Mouse (Mus musculus): ENCODE measurements around the gene Pde6d.
"Not testable (repeated sequence)": the region's sequence is repeated elsewhere in the genome, so short reads cannot be mapped to it uniquely, and the experiment has no call there.

The Pde6d gene

GRCm38 (mm10) chr1:86526116-86526788, 56.2 kb downstream of the Pde6d start, which contains the start of gene Ptma:
Ptma (plus strand) TSS chr1:86526726.
- DNase-seq (ENCODE audit: low spot score) = peak; percentile 100

DNA sequence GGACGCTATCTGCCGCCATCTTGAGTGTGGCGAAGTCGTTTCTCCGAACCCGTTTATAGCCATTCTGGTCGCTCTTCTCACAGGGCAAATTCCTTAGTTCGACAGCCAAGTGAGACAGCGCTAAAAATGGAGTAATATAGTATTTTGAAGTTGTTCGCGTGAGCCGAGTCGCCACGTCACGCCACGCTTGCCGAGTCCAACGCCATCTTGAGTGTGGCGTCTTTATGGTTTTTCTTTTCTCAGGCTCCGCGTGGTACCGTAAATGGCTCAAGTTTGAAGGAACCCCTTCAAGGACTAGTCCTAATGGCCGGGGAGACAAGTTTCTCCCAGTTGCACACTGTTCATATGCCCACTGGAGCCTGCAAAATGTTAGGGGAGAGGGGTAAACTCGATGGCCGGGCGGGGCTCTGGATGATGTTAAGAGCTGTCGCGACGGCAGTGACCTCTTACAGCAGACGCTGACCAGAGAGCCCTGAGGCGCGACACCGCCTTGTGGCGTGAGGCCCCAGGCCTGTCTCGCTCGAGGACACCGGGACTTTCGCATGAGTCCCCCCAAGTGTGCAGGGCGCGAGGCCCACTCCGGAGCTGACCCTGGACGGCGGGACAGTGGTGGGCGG, 56.8 kb downstream of the Pde6d start:
- DNase-seq (ENCODE audit: low spot score) = peak; percentile 80

- peak; percentile 99 for DNase-seq (ENCODE audit: low spot score)
These were observed 57.6 kb downstream of the Pde6d start for GRCm38 (mm10) chr1:86524619-86525498.

- no peak for DNase-seq (ENCODE audit: low spot score)
These were observed 58.4 kb downstream of the Pde6d start for GRCm38 (mm10) chr1:86523776-86524618.

GRCm38 (mm10) chr1:86522286-86522871, 60.0 kb downstream of the Pde6d start:
- no peak for DNase-seq (ENCODE audit: low spot score)

DNA sequence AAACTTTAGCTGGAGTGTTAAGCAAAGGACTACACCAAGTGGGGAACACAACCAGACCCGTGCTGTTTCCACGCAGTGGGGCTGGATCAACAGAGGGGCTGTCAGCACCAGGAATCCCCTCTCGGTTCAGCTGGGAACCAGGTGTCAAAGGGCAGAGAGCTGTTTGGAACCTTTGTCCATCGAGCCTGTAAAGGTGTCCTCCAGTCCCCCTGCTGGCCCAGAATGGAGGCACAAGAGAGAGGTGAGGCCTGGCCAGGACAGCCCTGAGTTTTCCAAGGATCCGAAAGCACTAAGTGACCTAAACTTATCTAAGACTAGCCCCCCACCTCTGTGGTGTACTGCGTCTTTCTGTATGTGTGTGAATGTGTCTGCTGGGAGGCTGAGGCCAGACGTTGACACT, 62.1 kb downstream of the Pde6d start:
- peak; percentile 69 for DNase-seq (ENCODE audit: low spot score)

- DNase-seq (ENCODE audit: low spot score) = no peak
These were observed 65.4 kb downstream of the Pde6d start for GRCm38 (mm10) chr1:86517076-86517475.

GRCm38 (mm10) chr1:86515715-86516410, 66.6 kb downstream of the Pde6d start:
- DNase-seq (ENCODE audit: low spot score) = no peak

- DNase-seq (ENCODE audit: low spot score) = not testable (repeated sequence)
These were observed 69.4 kb downstream of the Pde6d start for GRCm38 (mm10) chr1:86513031-86513430.

DNA sequence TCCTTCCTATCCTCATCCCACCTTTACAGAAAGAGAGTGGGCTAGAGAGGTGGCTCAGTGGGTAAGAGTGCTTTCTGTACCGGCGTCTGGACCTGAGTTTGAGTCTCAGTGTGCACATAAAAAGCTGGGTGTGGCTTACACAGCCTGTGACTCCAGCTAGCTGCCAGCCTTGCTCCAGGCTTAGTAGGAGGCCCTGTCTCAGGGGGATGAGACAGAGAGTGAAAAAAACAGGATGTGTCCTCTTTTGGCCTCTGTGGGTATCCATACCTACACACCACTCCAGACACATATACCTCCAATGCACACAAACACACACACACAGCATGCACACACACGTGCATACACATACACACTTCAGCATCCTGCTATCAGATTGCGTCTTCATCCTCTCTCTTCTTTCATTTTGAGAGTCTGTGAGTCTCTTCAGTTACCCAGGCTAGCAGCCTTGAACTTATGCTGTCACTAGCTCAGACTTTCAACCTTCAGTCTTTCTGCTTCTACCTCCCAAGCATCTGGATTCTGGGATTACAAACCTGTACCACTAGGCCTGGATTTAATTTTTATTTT, 70.2 kb downstream of the Pde6d start:
- no peak for DNase-seq (ENCODE audit: low spot score)

DNA sequence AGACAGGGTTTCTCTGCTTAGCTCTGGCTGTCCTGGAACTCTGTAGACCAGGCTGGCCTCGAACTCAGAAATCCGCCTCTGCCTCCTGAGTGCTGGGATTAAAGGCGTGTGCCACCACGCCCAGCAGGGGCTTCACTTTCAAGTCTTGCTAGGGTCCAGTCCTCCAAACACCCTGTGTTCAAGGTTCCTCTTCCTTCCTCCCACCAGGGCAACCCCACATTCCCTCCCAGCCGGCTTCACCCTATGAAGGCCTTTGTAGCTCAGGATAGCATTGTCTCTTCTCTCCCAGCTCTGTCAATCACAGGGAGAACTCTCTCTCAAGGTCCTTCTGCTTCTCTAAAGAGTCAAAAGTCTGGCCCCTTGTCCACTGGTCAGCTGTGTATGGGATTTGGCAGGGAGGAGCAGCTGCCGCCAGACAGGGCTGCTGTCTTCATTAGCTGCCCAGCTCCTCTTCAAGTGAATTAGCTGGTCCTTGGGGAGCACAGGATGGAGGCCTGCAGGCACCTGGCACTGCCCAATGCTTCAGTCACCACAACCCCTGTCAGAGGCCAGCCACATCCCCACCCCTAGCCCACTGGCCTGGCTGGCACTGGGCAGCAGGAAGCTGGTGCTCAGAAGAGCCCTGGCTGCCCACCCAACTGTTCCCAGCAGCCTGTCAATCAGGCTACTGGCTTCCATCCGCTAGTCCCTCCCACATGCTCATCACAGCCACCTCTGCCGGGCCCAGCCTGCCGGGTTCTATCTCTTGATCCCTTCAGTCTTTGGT, 71.6 kb downstream of the Pde6d start:
- peak; percentile 56 for DNase-seq (ENCODE audit: low spot score)

GRCm38 (mm10) chr1:86510266-86510665, 72.2 kb downstream of the Pde6d start:
- no peak for DNase-seq (ENCODE audit: low spot score)

DNA sequence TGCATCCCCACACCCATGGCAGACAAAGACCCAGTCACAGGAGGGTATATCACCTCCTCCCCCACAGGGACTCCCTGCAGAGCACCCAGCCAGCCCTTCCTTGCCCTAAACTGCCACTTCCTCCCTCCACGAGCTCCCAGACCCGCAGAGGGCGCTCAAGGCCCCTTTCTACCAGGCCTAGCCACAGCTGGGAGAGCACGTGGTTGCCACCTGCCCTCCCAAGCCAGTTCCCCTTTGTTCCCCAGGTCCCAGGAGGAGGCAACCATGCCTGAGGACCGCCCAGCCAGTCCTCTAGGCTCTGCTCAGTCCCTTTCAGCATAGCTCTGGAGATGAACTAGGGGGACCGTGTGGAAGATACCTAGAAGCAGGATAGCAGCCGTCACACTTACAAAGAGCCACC, 73.0 kb downstream of the Pde6d start:
- peak; percentile 91 for DNase-seq (ENCODE audit: low spot score)

DNA sequence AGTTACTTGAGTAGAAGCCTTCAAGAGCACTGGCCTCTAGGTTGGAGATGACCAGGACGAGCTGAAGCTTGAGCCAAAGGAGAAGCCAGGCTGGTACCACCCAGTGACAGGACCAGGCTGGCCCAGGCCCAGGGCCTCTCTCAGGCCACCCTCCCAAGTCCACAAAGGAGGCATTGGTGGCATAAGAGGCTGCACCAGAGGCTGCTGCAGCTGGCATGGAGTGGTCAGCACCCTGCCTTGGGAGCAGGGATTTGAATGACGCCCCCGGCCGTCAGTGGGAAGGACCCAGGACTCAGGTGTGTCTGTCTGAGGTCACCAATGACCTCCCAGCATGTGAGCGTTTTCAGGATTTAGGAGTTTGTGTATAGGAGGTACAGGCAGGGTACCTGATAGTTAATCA, 74.6 kb downstream of the Pde6d start:
- no peak for DNase-seq (ENCODE audit: low spot score)

DNA sequence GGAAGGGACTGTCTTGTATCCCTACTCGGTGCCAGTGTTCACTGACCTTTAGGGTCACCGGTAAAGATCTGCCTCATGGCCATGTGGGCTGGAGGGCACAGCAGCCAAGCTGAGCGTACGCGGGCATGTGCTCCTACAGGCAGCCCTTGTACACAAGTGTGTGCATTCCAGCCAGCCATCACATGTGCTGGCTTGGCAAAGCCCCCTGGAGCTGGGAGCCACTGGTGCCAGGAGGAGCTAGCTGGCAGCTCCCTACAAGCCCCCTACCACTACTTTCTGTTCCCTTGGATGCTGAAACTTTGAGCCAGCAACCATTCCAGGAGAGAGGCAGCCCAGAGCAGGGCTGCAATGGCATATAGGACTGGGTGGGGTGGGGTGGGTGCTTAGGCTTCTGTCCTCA, 76.0 kb downstream of the Pde6d start:
- no peak for DNase-seq (ENCODE audit: low spot score)

GRCm38 (mm10) chr1:86505461-86505860, 77.0 kb downstream of the Pde6d start:
- peak; percentile 65 for DNase-seq (ENCODE audit: low spot score)

- no peak for DNase-seq (ENCODE audit: low spot score)
These were observed 77.6 kb downstream of the Pde6d start for GRCm38 (mm10) chr1:86504697-86505421.

GRCm38 (mm10) chr1:86503906-86504696, 78.3 kb downstream of the Pde6d start:
- peak; percentile 96 for DNase-seq (ENCODE audit: low spot score)
